Mouse (Mus musculus): ENCODE data around the gene Zdhhc12. TPM values are rescaled to one million over a fixed set of nuclear protein-coding genes. Genes with fewer than 3 reads are reported as not detected.
"Not testable (repeated sequence)": the region's sequence is repeated elsewhere in the genome, so short reads cannot be mapped to it uniquely, and the experiment has no call there.

The Zdhhc12 gene
- polyA plus RNA-seq, 1 experiment from 2014 or later: 31.6 TPM

GRCm38 (mm10) chr2:30062249-30063093 is 31.0 kb downstream of the Zdhhc12 start:
- Histone ChIP-seq H3K9ac (replicated peaks) (peak overlapping the region; percentile 48), H3K4me2 (peak overlapping the region; percentile 96), H3K4me1 (peaks cover 35% of the 10 kb centered on the region), H3K36me3 (no peaks in the 10 kb centered on the region), H3K4me3 (replicated peaks) (peak overlapping the region; percentile 45), H3K9me3 (replicated peaks) (no peaks in the 10 kb centered on the region), H3K27me3 (replicated peaks) (no peaks in the 10 kb centered on the region), H3K27ac (replicated peaks) (peak overlapping the region; percentile 69)
- WGBS: 0% methylated on average over 40 of the region's 40 CpGs
- no peak for ATAC-seq (ENCODE audit: low FRiP score)

- H3K27me3 ChIP-seq (replicated peaks): no peaks in the 10 kb centered on the region
- H3K4me2 ChIP-seq: peak overlapping the region; percentile 96
- no peaks in the 10 kb centered on the region for H3K36me3 ChIP-seq
- H3K9me3 ChIP-seq (replicated peaks): no peaks in the 10 kb centered on the region
- H3K27ac ChIP-seq (replicated peaks): peak overlapping the region; percentile 69
- H3K4me3 ChIP-seq (replicated peaks): peak overlapping the region; percentile 45
- peaks cover 35% of the 10 kb centered on the region for H3K4me1 ChIP-seq
- WGBS: 9% methylated on average over 36 of the region's 37 CpGs
- peak overlapping the region; percentile 48 for H3K9ac ChIP-seq (replicated peaks)
- no peak for ATAC-seq (ENCODE audit: low FRiP score)
These were observed 32.0 kb downstream of the Zdhhc12 start for GRCm38 (mm10) chr2:30061215-30062166.

GRCm38 (mm10) chr2:30058418-30058817 is 35.0 kb downstream of the Zdhhc12 start:
- Histone ChIP-seq H3K4me1 (peaks cover 23% of the 10 kb centered on the region), H3K36me3 (no peaks in the 10 kb centered on the region), H3K9ac (replicated peaks) (no peak overlapping the region), H3K27me3 (replicated peaks) (no peaks in the 10 kb centered on the region), H3K4me2 (no peak overlapping the region), H3K9me3 (replicated peaks) (no peaks in the 10 kb centered on the region), H3K27ac (replicated peaks) (no peak overlapping the region), H3K4me3 (replicated peaks) (no peak overlapping the region)
- WGBS: 35% methylated on average over 5 of the region's 5 CpGs
- ATAC-seq (ENCODE audit: low FRiP score): no peak

GRCm38 (mm10) chr2:30057223-30057904 is 36.1 kb downstream of the Zdhhc12 start, which contains the start of gene Set:
Gene Set (plus strand): TSS chr2:30057378.
- WGBS: 55% methylated on average over 12 of the region's 12 CpGs
- H3K9me3 ChIP-seq (replicated peaks): no peaks in the 10 kb centered on the region
- ATAC-seq (ENCODE audit: low FRiP score): no peak
- no peak within 1 kb of the TSS for H3K4me2 ChIP-seq
- H3K4me3 ChIP-seq (replicated peaks): no peak within 1 kb of the TSS
- H3K27ac ChIP-seq (replicated peaks): no peak within 1 kb of the TSS
- peaks cover 13% of the 10 kb centered on the region for H3K4me1 ChIP-seq
- H3K27me3 ChIP-seq (replicated peaks): no peaks in the 10 kb centered on the region
- no peak within 1 kb of the TSS for H3K9ac ChIP-seq (replicated peaks)
- H3K36me3 ChIP-seq: no peaks in the 10 kb centered on the region

DNA sequence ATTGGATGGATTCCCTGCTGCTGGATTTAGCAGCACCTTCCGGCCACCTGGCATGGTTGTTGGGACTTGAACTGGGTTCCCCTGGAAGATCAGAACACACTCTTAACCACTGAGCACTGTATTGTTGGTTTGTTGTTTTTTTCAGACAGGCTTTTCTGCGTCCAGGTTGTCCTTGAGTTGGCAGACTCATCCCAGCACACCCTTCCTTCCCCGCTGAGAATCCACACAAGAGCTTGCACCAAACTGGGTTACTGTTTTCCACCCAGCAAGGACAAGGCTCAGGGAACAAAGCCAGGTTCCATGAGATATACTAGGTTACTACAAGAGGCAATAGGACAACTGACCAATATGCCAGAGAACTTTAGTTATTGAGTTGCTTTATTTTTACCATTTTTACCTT is 36.7 kb downstream of the Zdhhc12 start:
- Histone ChIP-seq H3K4me1 (peaks cover 7% of the 10 kb centered on the region), H3K36me3 (no peaks in the 10 kb centered on the region), H3K4me3 (replicated peaks) (no peak overlapping the region), H3K9me3 (replicated peaks) (no peaks in the 10 kb centered on the region), H3K9ac (replicated peaks) (no peak overlapping the region), H3K27me3 (replicated peaks) (no peaks in the 10 kb centered on the region), H3K27ac (replicated peaks) (no peak overlapping the region), H3K4me2 (no peak overlapping the region)
- no peak for ATAC-seq (ENCODE audit: low FRiP score)
- 82% methylated on average over 3 of the region's 3 CpGs for WGBS

DNA sequence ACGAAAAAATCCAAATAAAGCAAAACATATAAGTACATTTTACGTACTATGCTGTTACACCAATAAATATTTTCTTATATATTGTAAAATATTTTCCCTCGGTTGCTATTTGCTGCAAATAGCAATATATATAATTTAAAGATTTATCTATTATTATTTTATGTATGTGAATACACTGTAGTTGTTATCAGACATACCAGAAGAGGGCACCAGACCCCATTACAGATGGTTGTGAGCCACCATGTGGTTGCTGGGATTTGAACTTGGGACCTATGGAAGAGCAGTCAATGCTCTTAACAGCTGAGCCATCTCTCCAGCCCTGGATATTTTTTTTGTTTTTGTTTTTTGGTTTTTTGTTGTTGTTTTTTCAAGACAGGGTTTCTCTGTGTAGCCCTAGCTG is 38.1 kb downstream of the Zdhhc12 start:
- H3K4me3 ChIP-seq (replicated peaks); H3K4me1 ChIP-seq; ATAC-seq (ENCODE audit: low FRiP score); H3K27me3 ChIP-seq (replicated peaks); H3K4me2 ChIP-seq; H3K9ac ChIP-seq (replicated peaks); H3K27ac ChIP-seq (replicated peaks); H3K36me3 ChIP-seq; H3K9me3 ChIP-seq (replicated peaks): not testable (repeated sequence)
- 95% methylated on average over 3 of the region's 3 CpGs for WGBS

GRCm38 (mm10) chr2:30051992-30052761 is 41.3 kb downstream of the Zdhhc12 start:
- Histone ChIP-seq H3K4me2 (no peak overlapping the region), H3K9me3 (replicated peaks) (no peaks in the 10 kb centered on the region), H3K27me3 (replicated peaks) (no peaks in the 10 kb centered on the region), H3K4me3 (replicated peaks) (no peak overlapping the region), H3K4me1 (peaks cover 12% of the 10 kb centered on the region), H3K9ac (replicated peaks) (no peak overlapping the region), H3K27ac (replicated peaks) (no peak overlapping the region), H3K36me3 (no peaks in the 10 kb centered on the region)
- no peak for ATAC-seq (ENCODE audit: low FRiP score)
- WGBS: 43% methylated on average over 6 of the region's 6 CpGs

- WGBS: 90% methylated on average over 3 of the region's 3 CpGs
- Histone ChIP-seq H3K4me1 (peaks cover 12% of the 10 kb centered on the region), H3K9ac (replicated peaks) (no peak overlapping the region), H3K36me3 (peaks cover 10% of the 10 kb centered on the region; the same call in 1 of the 2 replicates), H3K9me3 (replicated peaks) (no peaks in the 10 kb centered on the region), H3K27ac (replicated peaks) (no peak overlapping the region), H3K4me3 (replicated peaks) (no peak overlapping the region), H3K4me2 (0 out of 2 replicates have a peak overlapping the region, but pooled peaks have one; percentile 61), H3K27me3 (replicated peaks) (no peaks in the 10 kb centered on the region)
- no peak for ATAC-seq (ENCODE audit: low FRiP score)
These were observed 43.6 kb downstream of the Zdhhc12 start for GRCm38 (mm10) chr2:30049831-30050230.

DNA sequence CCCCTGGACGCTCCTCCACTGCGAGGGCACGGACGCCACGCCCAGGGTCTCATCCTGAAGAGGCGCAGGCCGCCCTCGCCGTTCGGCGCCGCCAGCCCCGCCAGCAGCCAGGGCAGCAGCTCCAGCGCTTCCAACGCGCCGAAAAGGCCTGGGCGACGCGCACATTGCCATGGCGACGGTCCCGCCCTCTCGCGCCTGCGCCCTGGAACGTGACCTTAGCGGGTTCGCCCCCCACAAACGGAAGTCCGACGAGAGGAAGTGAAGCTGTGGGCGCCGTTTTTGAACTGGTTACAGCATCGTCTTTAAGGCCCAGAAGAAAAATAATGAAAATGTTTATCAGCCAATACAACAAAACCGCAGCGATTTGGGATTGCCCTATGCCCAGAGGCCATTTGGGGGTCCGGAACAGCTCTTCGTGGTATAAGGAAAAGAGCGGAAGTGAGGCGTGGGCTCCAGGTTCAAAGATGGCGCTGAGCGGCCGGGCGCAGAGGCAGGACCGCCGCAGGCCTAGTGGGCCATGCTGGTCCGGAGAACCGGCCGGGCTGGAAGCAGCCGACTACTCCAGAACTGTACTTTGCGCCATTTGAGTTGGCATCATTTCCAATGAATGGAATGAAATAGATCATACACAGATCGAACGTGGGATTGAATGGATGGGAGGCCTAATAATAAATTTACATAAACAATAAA is 44.6 kb downstream of the Zdhhc12 start, which contains the start of gene Wdr34:
Wdr34 (minus strand) TSS at position 183 of the 690 bp plus-strand sequence.
- Histone ChIP-seq H3K4me1 (peaks cover 12% of the 10 kb centered on the region), H3K9me3 (replicated peaks) (no peaks in the 10 kb centered on the region), H3K27me3 (replicated peaks) (no peaks in the 10 kb centered on the region), H3K4me2 (peak within 1 kb of the TSS; percentile 61), H3K36me3 (peaks cover 12% of the 10 kb centered on the region; the same call in 1 of the 2 replicates), H3K27ac (replicated peaks) (peak within 1 kb of the TSS; percentile 98), H3K9ac (replicated peaks) (peak within 1 kb of the TSS; percentile 79), H3K4me3 (replicated peaks) (peak within 1 kb of the TSS; percentile 83)
- ATAC-seq (ENCODE audit: low FRiP score): peak; percentile 96
- WGBS: 1% methylated on average over 54 of the region's 54 CpGs

DNA sequence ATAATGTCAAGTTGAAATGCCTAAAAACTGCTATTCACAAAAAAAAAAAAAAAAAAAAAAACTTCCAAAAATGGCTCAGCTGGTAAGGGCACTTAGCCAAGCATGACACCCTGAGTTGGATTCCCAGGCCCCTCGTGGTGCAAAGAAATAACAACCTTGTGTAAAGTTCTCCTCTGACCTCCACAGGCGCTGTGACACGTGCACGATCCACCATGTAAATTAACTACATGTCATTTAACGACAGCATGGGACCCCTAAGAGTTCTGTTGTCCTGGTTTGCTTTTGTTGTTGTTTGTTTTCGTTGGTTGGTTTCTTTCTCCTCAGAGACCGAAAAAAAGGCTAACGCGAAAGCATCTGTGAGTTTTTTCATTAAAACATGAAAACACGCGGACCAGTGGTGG is 45.3 kb downstream of the Zdhhc12 start:
- Histone ChIP-seq H3K36me3 (peaks cover 12% of the 10 kb centered on the region; the same call in 1 of the 2 replicates), H3K4me3 (replicated peaks) (peak overlapping the region; percentile 83), H3K9ac (replicated peaks) (peak overlapping the region; percentile 79), H3K4me2 (peak overlapping the region; percentile 61), H3K27ac (replicated peaks) (peak overlapping the region; percentile 98), H3K4me1 (peaks cover 12% of the 10 kb centered on the region), H3K27me3 (replicated peaks) (no peaks in the 10 kb centered on the region), H3K9me3 (replicated peaks) (no peaks in the 10 kb centered on the region)
- no peak for ATAC-seq (ENCODE audit: low FRiP score)
- WGBS: 50% methylated on average over 11 of the region's 11 CpGs
